ENCODE assay signal across 8 mouse cellular contexts in genomic region chr2:55436261-55437006, GRCm38 (mm10). TPM values are rescaled to one million over a fixed set of nuclear protein-coding genes. Genes with fewer than 3 reads are reported as not detected.
A peak's percentile ranks its signal among the peaks of the same experiment; 100 is the strongest.
DNase-seq lines count a peak whose midpoint lies in the region; ATAC-seq and TF ChIP-seq lines count a peak whose summit lies in the region.

No protein-coding gene starts in this region.

- H3K9me3 ChIP-seq in lung, postnatal 0 days (ENCODE audit: low read length) = no peaks in the 10 kb centered on the region
- H3K9me3 ChIP-seq in embryonic facial prominence, embryonic 15.5 days (replicated peaks) = no peaks in the 10 kb centered on the region
- H3K9me3 ChIP-seq in hindbrain, embryonic 10.5 days = no peaks in the 10 kb centered on the region
- no peaks in the 10 kb centered on the region for H3K9me3 ChIP-seq in limb, embryonic 11.5 days (ENCODE audit: control insufficient read depth, low read length)

- no peak; the same call in 1 of the 2 replicates for TF ChIP-seq POLR2A in olfactory bulb, adult 2 months (IDR thresholded peaks at IDR 0.05; ENCODE audit: insufficient read depth, low read depth, low read length)

- H3K36me3 ChIP-seq in lung, postnatal 0 days (ENCODE audit: insufficient read depth, low read length) = no peaks in the 10 kb centered on the region
- no peaks in the 10 kb centered on the region for H3K36me3 ChIP-seq in embryonic facial prominence, embryonic 15.5 days
- H3K36me3 ChIP-seq in hindbrain, embryonic 10.5 days = no peaks in the 10 kb centered on the region
- no peaks in the 10 kb centered on the region for H3K36me3 ChIP-seq in limb, embryonic 11.5 days (ENCODE audit: control insufficient read depth, insufficient read depth, low read length)

- H3K27me3 ChIP-seq in lung, postnatal 0 days (replicated peaks; ENCODE audit: insufficient read depth, low read length) = peaks cover 8% of the 10 kb centered on the region; the same call in 1 of the 2 replicates
- H3K27me3 ChIP-seq in embryonic facial prominence, embryonic 15.5 days = peaks cover 33% of the 10 kb centered on the region
- H3K27me3 ChIP-seq in hindbrain, embryonic 10.5 days (ENCODE audit: insufficient read depth, poor library complexity, severe bottlenecking) = peaks cover 53% of the 10 kb centered on the region
- peaks cover 22% of the 10 kb centered on the region for H3K27me3 ChIP-seq in limb, embryonic 11.5 days (ENCODE audit: control insufficient read depth, insufficient read depth, low read length)

- H3K4me1 ChIP-seq in lung, postnatal 0 days (ENCODE audit: insufficient read depth, low read depth, low read length) = no peaks in the 10 kb centered on the region; the same call in 1 of the 2 replicates
- peaks cover 20% of the 10 kb centered on the region for H3K4me1 ChIP-seq in embryonic facial prominence, embryonic 15.5 days
- peaks cover 26% of the 10 kb centered on the region for H3K4me1 ChIP-seq in hindbrain, embryonic 10.5 days (replicated peaks)
- no peaks in the 10 kb centered on the region; the same call in 1 of the 2 replicates for H3K4me1 ChIP-seq in limb, embryonic 11.5 days (ENCODE audit: control insufficient read depth, insufficient read depth, low read length)
- 0 out of 2 replicates have a peak, but pooled peaks cover 6% of the 10 kb centered on the region for H3K4me1 ChIP-seq in olfactory bulb, adult 2 months (ENCODE audit: control insufficient read depth, insufficient read depth, low read length)

- 0 out of 2 replicates have a peak overlapping the region, but pooled peaks have one; percentile 10 for H3K4me3 ChIP-seq in lung, postnatal 0 days (ENCODE audit: low read depth, low read length)
- H3K4me3 ChIP-seq in embryonic facial prominence, embryonic 15.5 days (replicated peaks) = peak overlapping the region; percentile 44
- H3K4me3 ChIP-seq in hindbrain, embryonic 10.5 days = peak overlapping the region; percentile 59
- H3K4me3 ChIP-seq in limb, embryonic 11.5 days (ENCODE audit: low read depth, low read length) = peak overlapping the region; percentile 34
- peak overlapping the region; percentile 99 for H3K4me3 ChIP-seq in olfactory bulb, adult 2 months (ENCODE audit: insufficient read depth, low read depth, low read length)

- TF ChIP-seq CTCF in lung, postnatal 0 days (IDR thresholded peaks at IDR 0.05) = no peak
- no peak for TF ChIP-seq CTCF in olfactory bulb, adult 2 months (IDR thresholded peaks at IDR 0.05; ENCODE audit: insufficient read depth, low read depth, low read length)

- under 1% methylated on average over 21 of the region's 21 CpGs for WGBS in lung, postnatal 0 days
- WGBS in embryonic facial prominence, embryonic 15.5 days = under 1% methylated on average over 21 of the region's 21 CpGs
- WGBS in hindbrain, embryonic 10.5 days = under 1% methylated on average over 21 of the region's 21 CpGs
- 2% methylated on average over 21 of the region's 21 CpGs for WGBS in limb, embryonic 11.5 days
- WGBS in olfactory bulb, adult 2 months = 1% methylated on average over 21 of the region's 21 CpGs

- 0 out of 2 replicates have a peak overlapping the region, but pooled peaks have one; percentile 42 for H3K4me2 ChIP-seq in lung, postnatal 0 days (replicated peaks; ENCODE audit: low read depth, low read length)
- peak overlapping the region; percentile 77 for H3K4me2 ChIP-seq in embryonic facial prominence, embryonic 15.5 days (replicated peaks)
- peak overlapping the region; percentile 78 for H3K4me2 ChIP-seq in limb, embryonic 11.5 days (ENCODE audit: low read depth, severe bottlenecking)

- H3K9ac ChIP-seq in lung, postnatal 0 days (replicated peaks; ENCODE audit: low read depth) = no peak overlapping the region
- no peak overlapping the region for H3K9ac ChIP-seq in embryonic facial prominence, embryonic 15.5 days
- no peak overlapping the region for H3K9ac ChIP-seq in limb, embryonic 11.5 days (ENCODE audit: low read length)

- no peak for TF ChIP-seq EP300 in lung, postnatal 0 days (IDR thresholded peaks at IDR 0.05)

- peak; percentile 14; the same call in 1 of the 2 replicates for ATAC-seq in lung, postnatal 0 days
- peak; percentile 51; the same call in 1 of the 2 replicates for ATAC-seq in embryonic facial prominence, embryonic 15.5 days (ENCODE audit: insufficient number of reproducible peaks, low FRiP score, low TSS enrichment, low read depth)
- ATAC-seq in limb, embryonic 11.5 days (ENCODE audit: insufficient number of reproducible peaks, low FRiP score, low TSS enrichment, low read depth) = peak; percentile 15; the same call in 1 of the 2 replicates

- DNase-seq in lung, postnatal 0 days (ENCODE audit: low spot score) = no peak
- DNase-seq in lung, postnatal 14 days = no peak
- DNase-seq in hindbrain, embryonic 10.5 days (ENCODE audit: low spot score) = peak; percentile 44
- DNase-seq in limb, embryonic 11.5 days (ENCODE audit: low spot score) = peak; percentile 43
- DNase-seq in thymus, postnatal 25 days = no peak
- no peak for DNase-seq in spleen, postnatal 10 days (ENCODE audit: low spot score in 2 of 2)

- H3K27ac ChIP-seq in lung, postnatal 0 days (ENCODE audit: low read length) = no peak overlapping the region
- H3K27ac ChIP-seq in embryonic facial prominence, embryonic 15.5 days (replicated peaks) = no peak overlapping the region
- no peak overlapping the region for H3K27ac ChIP-seq in hindbrain, embryonic 10.5 days
- no peak overlapping the region for H3K27ac ChIP-seq in limb, embryonic 11.5 days (replicated peaks; ENCODE audit: low read depth, low read length)
- H3K27ac ChIP-seq in olfactory bulb, adult 2 months (ENCODE audit: insufficient read depth, low read depth, low read length) = peak overlapping the region; percentile 90

RNA-seq across cellular contexts. Expression of gene Kcnj3, which starts 0.7 kb away (rescaled TPM):
- polyA plus RNA-seq in lung, postnatal 0 days (2015; fragmentation: Nextera tagmentation; extraction: Ambion mirVana) = 0.11 and 0.21 TPM in 2 replicates
- 0.77 and 1.1 TPM in 2 replicates for polyA plus RNA-seq in embryonic facial prominence, embryonic 15.5 days (2015; fragmentation: Nextera tagmentation; extraction: Ambion mirVana)
- polyA plus RNA-seq in hindbrain, embryonic 10.5 days (2016; fragmentation: Nextera tagmentation; extraction: Ambion mirVana) = 0.42 and 0.44 TPM in 2 replicates
- 0.06 and 0.09 TPM in 2 replicates for polyA plus RNA-seq in limb, embryonic 11.5 days (2014; fragmentation: Nextera tagmentation; extraction: Ambion mirVana)
- polyA plus RNA-seq in olfactory bulb, adult 2 months (2012; ENCODE audit: insufficient read depth, insufficient read length, low replicate concordance, missing spikeins) = 74.7 TPM in 1 of 2 replicates, not detected in the other

Comparison
In these comparisons a context has a peak if more than half of its experiments do, and no peak if none do; other contexts are left out.
1. DNase-seq: peak in hindbrain, embryonic 10.5 days (single experiment) and limb, embryonic 11.5 days (single experiment); none in lung, postnatal 0 days (single experiment), lung, postnatal 14 days (single experiment), thymus, postnatal 25 days (single experiment) and spleen, postnatal 10 days (0 of 2).
2. H3K4me3 ChIP-seq: peak in every context shown above with its lines; median percentile 99 in olfactory bulb, adult 2 months; 59 in hindbrain, embryonic 10.5 days; 44 in embryonic facial prominence, embryonic 15.5 days; 34 in limb, embryonic 11.5 days; 10 in lung, postnatal 0 days.
3. RNA of gene Kcnj3, which starts 0.7 kb away (polyA plus RNA-seq): 74.7 TPM in olfactory bulb, adult 2 months; 0.77 to 1.1 TPM in embryonic facial prominence, embryonic 15.5 days, 0.42 to 0.44 TPM in hindbrain, embryonic 10.5 days, 0.11 to 0.21 TPM in lung, postnatal 0 days and 0.06 to 0.09 TPM in limb, embryonic 11.5 days; every median in the first group is over 10 times any median in the second.
4. Peak in every context shown above with its lines, with median percentiles within 50 percentile points of each other: ATAC-seq and H3K4me2 ChIP-seq.